Mouse (Mus musculus): ENCODE measurements around the gene Uso1.
"Not testable (repeated sequence)": the region's sequence is repeated elsewhere in the genome, so short reads cannot be mapped to it uniquely, and the experiment has no call there.

Gene Uso1

DNA sequence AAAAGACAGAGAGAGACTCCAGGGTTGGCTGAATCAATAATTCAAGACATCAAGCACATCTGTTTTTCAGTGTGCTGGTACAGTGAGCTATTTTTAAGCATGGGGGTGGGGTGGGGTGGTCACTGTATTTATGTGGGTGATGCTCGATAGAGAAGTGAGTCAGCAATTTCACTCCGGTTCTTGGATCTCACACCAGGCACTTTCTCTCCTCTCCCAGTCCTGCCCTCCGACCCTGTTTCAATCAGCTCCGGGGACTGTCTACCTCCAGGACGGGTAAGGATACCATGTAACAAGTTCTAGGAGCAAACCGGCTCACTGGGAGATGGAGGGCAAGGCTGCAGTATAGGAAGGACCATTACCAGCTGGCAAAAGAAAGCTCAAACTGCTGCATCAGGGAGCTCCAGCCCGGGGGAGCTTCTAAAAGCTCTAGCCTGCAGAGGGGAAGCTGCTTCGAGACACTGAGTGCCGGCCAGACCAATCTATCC, 10.6 kb upstream of the Uso1 start:
- DNase-seq (ENCODE audit: low spot score in 2 of 2) = no peak

DNA sequence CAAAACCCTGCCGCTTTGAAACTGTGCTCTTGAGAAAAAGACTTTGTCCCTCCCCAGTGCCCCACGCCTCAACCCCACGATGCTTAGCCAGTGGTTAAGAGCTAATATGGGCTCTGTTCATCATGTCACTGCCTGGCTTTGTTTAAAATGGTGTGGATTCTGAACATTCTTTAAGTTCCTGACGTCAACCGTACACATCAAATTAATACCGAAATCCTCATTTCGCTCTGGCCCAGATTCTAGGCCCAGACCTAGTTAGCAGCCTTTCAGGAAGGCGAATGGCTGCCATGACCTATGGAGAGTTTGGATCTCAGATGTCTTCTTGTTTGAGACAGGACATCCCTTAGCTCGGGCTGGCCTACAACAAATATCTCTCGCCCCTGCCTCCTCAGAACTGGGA, 10.0 kb upstream of the Uso1 start:
- DNase-seq (ENCODE audit: low spot score in 2 of 2) = no peak

DNA sequence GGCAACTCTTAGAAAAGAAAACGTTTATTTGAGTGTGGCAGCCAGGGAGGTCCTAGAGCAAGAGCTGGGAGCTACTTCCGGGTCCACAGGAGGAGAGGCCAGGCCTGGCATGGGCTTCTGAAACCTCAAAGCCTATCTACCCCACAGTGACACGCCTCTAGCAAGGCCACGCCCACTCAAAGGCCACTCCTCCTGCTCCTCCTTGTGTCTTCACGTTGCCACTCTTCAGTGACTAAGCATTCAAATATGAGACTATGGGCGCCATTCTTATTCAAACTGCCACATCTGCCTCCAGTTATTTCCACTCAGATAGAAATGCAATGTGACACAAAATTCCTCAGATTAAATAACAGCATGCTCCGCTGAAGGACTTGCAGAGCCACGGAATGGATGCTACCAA, 9.2 kb upstream of the Uso1 start:
- peak; percentile 28 to 43 for DNase-seq (ENCODE audit: low spot score in 2 of 2)

DNA sequence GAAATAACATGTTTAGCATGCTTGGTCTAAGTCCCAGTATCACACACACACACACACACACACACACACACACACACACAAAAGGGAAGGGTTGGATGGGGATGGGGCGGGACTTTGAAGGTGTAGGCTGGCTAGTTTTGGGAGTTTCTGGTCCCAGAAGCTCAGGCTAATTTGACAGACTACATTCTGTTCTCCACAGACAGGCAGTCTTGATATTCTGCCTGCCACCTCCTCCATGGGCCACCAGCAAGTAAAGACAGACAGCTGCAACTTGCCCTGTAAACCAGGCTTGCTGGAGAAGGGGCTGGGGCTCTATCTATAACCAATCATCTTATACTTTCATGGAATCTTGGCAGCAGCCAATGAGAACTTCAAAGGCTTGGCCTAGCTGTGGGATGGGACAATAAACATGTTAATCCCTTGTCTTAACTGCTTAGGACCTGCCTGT, 8.4 kb upstream of the Uso1 start:
- DNase-seq (ENCODE audit: low spot score in 2 of 2) = no peak

DNA sequence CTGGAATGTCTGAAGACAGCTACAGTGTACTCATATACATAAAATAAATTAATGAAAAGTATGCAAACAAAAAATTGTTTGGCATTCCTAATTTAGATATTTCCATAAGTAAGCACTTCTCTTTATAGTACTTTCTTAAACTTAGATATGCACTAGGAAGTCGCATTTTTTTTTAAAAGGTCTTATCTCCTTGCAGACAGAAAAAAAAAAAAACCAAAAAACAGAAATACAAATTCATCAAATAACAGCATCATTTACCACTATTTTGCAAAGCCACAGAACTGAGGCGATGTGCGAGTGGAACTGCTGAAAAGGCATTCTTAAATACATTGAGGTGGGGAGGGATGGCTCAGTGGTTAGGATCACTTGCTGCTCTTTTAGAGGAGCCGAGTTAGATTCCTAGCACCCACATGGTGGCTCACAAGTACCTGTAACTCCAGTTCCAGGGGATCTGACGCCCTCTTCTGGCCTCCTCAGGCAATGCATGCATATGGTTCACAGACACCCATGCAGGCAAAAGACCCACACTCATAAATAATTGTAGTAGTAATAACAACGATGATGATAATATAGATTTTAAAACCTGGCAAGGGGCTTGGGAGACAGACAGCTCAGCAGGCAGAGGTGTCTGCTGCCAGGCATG, 7.6 kb upstream of the Uso1 start:
- DNase-seq (ENCODE audit: low spot score in 2 of 2) = no peak

DNA sequence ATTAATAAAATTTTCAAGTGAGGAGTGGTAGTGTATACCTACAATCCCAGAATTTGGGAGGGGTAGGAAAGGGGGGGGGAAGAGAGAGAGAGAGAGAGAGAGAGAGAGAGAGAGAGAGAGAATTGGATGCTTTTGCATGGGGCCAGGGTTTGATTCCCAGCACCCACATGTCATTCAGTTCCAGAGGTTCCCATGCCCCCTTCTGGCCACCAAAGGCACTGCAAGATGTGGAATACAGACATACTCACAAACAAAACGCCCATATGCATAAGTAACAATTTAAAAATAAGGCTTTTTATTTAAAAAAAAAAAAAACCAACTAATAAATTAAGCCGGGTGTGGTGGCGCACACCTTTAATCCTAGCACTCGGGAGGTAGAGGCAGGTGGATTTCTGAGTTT, 5.6 kb upstream of the Uso1 start:
- no peak for DNase-seq (ENCODE audit: low spot score in 2 of 2)

DNA sequence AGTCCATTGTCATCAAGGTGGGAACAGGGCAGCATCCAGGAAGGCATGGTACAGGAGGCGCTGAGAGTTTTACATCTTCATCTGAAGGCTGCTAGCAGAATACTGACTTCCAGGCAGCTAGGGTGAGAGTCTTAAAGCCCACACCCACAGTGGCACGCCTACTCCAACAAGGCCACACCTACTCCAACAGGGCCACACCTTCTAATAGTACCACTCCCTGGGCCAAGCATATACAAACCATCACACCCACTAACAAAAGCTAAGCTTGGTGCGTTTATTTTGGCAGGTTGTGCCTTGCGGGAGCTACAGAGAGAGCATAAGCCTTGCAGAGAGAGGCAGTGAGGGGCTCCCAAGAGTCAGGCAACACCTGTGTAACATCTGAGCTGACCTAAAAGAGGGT, 4.7 kb upstream of the Uso1 start:
- DNase-seq (ENCODE audit: low spot score in 2 of 2) = not testable (repeated sequence)

DNA sequence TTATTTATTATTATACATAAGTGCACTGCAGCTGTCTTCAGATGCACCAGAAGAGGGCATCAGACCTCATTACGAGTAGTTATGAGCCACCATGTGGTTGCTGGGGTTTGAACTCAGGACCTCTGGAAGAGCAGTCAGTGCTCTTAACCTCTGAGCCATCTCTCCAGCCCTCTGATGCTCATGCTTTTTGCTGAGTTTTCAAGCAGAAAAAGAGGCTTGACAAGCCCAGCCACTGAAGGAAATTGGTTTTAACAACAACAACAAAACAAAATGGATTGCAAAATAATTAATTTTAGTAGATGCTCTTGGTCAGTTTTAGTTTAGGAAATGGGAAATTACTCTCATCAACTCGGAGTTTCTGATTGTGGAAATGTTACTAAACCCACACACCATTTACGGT, 2.8 kb upstream of the Uso1 start:
- no peak for DNase-seq (ENCODE audit: low spot score in 2 of 2)

DNA sequence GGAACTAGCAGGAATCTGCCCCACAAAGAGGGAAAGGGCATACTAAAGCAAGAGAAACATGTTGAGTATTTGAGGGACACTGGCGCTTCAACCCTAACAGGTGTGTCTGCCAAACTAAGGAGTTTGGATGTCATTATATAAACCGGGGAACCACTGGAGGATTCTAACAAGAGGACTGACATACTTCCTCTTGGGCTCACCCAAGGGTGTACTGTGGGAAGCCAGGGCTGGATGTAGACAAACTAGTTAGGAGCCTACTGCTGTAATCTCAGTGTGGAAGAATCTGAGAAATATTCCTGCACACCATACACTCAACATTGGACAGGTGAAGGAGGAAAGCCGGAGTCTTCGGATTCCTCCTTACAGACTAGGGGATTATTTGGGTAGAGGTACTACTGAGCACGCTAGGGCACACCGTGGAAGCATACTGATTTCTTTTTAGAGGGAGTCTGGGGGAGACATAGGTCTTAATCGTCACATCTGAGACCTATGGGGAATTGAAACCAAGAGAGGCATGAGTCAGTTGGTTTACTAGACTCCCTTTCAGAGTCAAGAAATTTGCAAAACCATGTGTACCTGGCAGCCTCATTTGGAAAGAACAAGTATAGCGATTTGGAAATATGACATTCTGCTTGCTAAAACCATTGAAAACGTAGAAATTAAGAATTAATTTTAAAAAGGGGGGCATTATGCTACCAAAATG, 1.1 kb upstream of the Uso1 start:
- peak in 1 of 2 experiments; percentile 14 for DNase-seq (ENCODE audit: low spot score in 2 of 2)

DNA sequence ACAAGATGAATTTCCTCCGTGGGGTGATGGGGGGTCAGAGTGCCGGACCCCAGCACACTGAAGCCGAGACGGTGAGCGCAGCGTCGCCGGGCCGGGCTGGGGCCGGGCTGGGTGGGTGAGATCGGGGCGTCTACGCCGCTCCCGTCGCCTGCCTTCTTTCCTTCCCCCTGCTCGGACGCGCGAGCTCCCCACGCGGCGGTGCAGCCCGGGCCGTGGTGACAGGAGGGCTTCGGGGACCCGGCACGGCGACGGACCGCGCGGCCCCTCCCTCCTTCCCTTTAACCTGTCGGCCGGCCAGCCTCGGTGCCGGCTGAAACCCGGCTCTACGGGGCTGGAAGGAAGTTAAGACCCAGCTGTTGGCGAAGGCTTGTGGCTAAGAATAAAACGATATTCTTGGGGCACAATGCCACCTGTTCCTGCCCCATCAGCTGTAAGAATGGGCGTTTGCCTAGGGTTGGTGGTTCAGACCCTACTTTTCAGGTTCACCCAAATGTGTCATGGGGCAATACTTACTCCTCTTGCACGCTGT, 419 bp downstream of the Uso1 start:
- DNase-seq (ENCODE audit: low spot score in 2 of 2) = peak in 1 of 2 experiments; percentile 46

DNA sequence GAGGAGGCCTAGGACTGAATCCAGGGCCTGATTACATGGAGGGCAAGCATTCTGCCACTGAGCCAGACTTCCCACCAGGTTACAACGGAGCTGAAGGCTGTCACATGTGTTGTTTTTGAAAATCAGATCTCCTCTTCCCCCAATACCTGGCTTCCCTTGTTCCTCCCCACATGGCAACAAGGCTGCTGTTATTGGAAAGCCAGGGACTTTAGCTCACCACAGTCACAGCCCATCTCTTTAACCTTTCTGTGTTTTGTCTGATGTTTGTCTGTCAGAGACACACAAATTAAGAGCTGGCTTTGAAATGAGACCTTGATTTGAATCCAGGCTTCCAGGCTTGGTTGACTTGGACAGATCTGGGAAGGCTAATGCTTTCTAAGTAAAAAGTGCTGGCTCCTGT, 1.5 kb downstream of the Uso1 start:
- no peak for DNase-seq (ENCODE audit: low spot score in 2 of 2)

DNA sequence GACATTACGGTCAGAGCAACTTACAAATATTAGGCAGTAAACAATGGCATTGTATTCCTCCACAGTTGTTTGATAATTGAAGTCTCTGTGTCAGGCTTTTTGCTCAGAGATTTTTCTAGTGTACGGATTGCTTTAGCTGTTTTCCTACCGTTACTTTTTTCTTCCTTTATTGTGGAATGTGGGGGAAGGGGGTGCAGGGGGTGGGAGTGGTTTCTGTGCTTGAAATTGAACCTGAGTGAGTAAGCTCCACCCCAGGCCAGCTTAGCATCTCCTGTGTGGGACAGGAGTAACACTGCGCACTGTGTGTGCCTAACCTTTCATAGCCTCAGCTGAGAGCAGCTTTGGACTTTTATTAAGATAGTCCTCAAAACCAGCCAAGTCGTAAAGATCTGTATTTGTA, 4.0 kb downstream of the Uso1 start:
- DNase-seq (ENCODE audit: low spot score in 2 of 2) = no peak

DNA sequence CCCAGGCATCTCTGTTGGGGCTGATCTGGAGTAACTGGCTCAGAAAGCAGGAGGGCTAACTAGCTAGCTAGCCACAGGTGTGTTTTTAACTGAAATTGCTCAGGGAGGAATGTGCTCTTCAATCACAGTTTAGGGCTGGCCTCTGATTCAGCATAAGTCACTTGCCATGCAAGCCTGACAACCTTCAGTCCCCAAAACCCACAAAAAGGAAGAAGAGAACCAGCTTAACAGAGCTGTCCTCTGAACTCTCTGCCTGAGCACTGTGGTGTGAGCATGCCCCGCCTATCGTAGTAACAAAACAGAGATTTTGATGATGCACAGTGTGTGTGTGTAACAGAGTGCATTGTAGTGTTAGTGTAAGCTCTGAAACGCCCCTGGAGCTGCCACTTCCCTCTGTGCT, 4.7 kb downstream of the Uso1 start:
- DNase-seq (ENCODE audit: low spot score in 2 of 2) = no peak

DNA sequence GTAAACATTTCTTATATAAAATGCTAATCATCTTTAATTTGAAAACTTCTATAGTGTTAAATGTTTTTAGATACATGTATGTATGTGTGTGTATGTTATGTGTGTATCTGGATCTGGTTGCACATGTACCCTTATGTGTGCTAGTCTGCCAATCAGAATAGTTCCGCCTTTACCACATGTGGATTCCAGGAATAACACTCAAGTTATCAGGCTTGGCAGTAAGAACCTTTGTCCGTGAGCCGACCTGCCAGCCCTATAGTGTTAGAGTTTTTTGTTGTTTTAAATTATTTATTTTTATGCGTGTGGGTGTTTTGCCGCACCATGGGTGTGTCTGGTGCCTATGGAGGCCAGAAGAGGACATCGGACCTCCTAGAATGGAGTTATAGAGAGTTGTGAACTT, 5.9 kb downstream of the Uso1 start:
- no peak for DNase-seq (ENCODE audit: low spot score in 2 of 2)

DNA sequence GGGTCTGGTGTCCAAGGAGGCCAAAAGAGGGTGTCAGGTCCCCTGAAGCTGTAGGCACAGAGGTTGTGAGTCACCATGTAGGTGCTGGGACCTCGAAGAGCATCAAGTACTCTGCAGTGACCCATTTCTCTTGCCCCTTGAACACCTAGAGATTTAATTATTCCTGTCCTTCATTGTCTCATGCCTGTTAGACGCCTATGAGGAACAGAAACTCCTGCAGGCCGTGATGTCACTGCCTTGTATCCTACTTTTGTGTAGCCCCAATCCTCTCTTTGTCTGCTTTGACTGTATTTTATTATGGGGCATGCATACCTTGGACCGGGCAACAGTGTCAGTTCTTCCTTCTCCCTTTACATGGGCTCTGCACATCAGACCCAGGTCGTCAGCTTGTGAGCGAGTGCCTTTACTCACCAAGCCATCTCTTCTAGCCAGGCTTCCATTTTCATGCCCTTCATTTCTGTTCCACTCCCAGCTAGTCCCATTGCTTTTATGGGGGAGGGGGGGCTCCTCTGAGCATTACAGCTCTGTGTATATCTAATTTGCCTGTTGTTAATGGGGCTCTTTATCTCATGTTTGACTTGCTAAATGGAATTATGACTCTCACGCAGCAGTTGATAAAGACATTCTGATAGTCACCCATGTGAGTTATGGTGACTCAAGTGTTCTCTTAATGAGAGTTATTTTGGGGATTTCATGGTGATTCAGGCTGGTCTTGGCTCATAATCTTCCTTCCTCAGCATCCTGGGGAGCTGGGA, 7.4 kb downstream of the Uso1 start:
- DNase-seq (ENCODE audit: low spot score in 2 of 2) = no peak

DNA sequence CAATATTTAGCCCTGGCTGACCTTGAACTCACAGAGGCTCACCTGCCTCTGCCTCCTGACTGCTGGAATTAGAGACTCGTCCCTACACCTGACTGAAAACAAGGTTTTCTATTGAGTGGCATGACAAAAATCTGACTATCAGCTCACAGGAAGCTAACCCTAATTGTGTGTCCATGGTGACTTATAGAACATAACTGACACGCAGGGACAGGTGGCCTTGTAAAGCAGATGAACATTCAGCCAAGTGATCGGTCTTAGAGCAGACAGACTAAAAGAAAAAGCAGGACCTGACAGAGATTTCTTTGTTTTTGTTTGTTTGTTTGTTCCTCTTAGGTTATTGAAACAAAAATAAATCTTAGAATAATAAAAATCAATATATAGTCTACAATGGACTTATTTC, 10.5 kb downstream of the Uso1 start:
- DNase-seq (ENCODE audit: low spot score in 2 of 2) = no peak

DNA sequence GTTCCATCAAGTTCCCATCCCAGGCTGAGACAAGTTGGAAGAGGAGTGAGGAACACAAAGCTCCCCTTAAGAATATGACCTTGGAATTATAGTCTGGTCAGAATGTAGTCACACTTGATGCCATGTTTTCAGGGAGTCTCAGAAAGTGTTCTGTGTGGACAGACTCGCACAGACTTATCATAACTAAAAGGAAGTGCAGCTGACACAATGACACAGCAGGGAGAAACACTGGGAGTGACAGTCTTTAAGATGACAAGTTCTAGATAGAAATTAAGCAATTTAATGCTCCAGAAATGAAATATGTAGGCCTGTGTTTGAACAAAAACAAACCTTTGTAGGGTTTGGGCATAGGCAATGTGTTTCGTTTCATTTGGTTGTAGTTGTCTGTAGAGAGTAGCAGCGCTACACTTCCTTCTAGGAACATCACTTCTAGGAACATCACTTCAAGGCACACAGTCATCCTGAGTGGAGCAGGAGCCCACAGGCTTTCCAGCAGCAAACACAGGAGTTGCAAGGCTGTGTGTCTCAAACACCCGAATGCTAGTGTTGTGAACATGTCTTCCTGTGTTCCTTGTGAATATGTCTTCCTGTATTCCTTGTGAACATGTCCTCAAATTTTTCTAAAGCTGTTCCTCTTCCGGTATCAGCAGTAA, 11.7 kb downstream of the Uso1 start:
- DNase-seq (ENCODE audit: low spot score in 2 of 2) = no peak

DNA sequence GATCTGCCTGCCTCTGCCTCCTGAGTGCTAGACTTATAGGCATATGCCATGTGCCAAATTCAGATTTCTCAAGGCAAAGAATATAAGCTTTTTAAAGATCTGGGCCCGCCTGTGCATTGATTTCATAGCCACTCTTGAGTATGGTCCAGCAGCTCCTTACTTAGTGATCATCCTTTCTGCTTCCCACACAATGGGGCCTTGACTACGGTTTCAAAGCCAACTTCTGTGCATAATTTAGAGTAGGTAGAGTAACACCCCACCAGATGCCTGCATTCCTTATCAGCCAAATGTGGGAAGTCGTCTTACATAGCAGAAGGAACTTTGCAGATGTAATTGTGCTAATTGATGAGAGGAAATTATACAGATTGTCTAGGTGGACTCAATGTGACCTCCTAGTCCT, 17.1 kb downstream of the Uso1 start:
- DNase-seq (ENCODE audit: low spot score in 2 of 2) = no peak

DNA sequence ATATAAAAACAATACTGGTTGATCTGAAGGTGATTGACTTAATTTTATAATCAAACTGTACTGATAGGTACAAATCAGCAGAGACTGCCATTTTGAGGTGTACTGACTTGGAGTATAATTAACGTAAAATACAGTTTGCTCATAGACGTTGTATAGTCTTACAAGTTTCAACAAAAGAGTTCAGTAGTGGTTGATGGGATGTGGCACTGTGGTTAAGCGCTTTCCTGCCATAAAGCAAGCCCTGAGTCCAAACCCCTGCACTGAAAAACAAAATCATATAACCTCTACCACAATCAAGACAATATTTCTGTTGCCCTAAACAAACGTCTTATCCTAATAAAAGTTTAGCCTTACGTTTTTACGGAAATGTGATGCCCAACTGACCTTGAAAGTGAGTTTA, 28.2 kb downstream of the Uso1 start:
- DNase-seq (ENCODE audit: low spot score in 2 of 2) = no peak

DNA sequence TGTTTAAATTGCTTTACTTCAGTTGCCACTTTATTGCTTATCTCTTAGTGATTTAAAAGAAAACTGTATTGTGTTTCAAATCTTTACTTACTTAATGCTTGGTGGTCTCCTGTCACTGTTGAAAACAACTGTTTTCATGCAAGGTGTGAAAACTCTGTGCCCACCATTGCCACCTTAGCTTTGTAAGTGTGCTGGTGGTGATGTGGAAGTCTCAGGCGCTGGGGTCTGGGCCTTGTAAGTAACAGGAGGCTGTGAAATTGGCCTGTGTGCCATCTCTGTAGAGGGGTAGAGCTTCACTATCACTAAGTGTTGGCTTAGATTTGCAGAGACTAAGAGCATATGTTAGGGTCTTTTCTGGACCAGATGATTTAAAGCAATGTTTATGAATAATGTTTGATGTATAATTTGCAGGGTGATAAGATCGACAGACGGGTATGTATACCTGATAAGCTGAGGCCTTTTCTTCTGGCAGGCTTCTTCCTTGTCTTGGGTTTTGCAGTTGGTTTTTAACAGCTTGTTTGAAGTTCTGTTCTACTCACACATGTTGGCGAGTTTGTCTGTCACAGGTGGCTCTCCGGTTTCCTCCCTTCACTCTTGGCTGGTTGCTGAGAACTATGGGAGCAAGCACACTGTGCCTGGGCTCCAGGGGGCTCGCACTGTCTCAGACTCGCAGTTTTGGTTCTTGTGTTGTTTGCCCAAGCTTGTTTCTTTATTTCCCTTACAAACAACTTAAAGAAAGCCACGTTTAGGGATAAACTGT, 45.5 kb downstream of the Uso1 start:
- no peak for DNase-seq (ENCODE audit: low spot score in 2 of 2)

DNA sequence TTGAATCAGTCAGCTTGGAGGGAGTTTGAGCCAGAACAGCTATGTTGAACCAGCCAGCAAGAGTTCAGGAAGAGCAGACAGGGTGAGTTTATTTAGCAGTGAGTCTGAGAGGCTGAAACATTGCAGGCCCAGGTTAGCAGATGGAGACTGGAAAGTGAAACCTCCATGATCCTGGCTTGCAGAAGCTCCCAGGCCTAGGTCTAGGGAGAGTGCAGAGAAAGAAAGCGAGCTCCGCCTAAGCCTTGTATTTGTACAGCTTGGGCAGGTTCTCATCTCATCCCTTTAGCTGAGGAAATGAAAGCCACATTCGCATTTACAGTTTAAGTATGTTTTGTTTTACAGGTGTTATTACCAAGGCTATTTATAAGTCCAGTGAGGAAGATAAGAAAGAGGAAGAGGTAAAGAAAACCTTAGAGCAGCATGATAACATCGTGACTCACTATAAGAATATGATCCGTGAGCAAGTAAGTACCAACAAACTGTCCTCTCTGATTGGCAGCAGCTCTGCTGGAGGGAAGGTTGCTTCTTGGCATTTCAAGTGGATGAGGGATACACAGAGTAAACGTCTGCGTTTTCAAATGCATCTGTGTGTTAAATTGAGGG, 51.2 kb downstream of the Uso1 start:
- DNase-seq (ENCODE audit: low spot score in 2 of 2) = no peak
